Mouse (Mus musculus) intestine, embryonic 14.5 days (tissue): ENCODE measurements around the gene Cyp1b1. TPM values are rescaled to one million over a fixed set of nuclear protein-coding genes. Genes with fewer than 3 reads are reported as not detected.
A peak's percentile ranks its signal among the peaks of the same experiment; 100 is the strongest.

Experiments
- ATAC-seq: fragments of 200-750 bp; cut with Nextera tagmentation; replicated peaks from 2 replicates; pipeline ENCODE4 v1.8.0; 2017; ENCODE audit warnings: low read depth, moderate number of reproducible peaks, moderate TSS enrichment, moderate library complexity; ENCODE audit not compliant: low FRiP score, low TSS enrichment
- DNase-seq: peaks from one replicate; pipeline ENCODE4 v3.0.0-alpha.2; 2018; ENCODE audit warnings: low spot score
- H3K27ac ChIP-seq: fragments of 300-500 bp; sonication (generic); 2 replicates; pipeline ENCODE4 v1.5.1; 2014; ENCODE audit warnings: low read depth, mild to moderate bottlenecking, control low read depth
- H3K27me3 ChIP-seq: fragments of 300-500 bp; sonication (generic); replicated peaks from 2 replicates; pipeline ENCODE4 v1.6.1; 2014; ENCODE audit warnings: low read length, control low read depth; ENCODE audit not compliant: control insufficient read depth, insufficient read depth
- H3K36me3 ChIP-seq: fragments of 300-500 bp; sonication (generic); 2 replicates; pipeline ENCODE4 v1.6.1; 2014; ENCODE audit warnings: low read length, control low read depth; ENCODE audit not compliant: control insufficient read depth, insufficient read depth
- H3K4me1 ChIP-seq: fragments of 300-500 bp; sonication (generic); replicated peaks from 2 replicates; pipeline ENCODE4 v1.6.1; 2014; ENCODE audit warnings: low read length, control low read depth, mixed read lengths; ENCODE audit not compliant: control insufficient read depth, insufficient read depth
- H3K4me2 ChIP-seq: fragments of 300-500 bp; sonication (generic); 2 replicates; pipeline ENCODE4 v1.6.1; 2014; ENCODE audit warnings: low read length
- H3K4me3 ChIP-seq: fragments of 300-500 bp; sonication (generic); 2 replicates; pipeline ENCODE4 v1.5.1; 2014; ENCODE audit warnings: low read depth, low read length, control low read depth, mixed read lengths
- H3K9ac ChIP-seq: fragments of 300-500 bp; sonication (generic); 2 replicates; pipeline ENCODE4 v1.6.1; 2014; ENCODE audit warnings: mild to moderate bottlenecking, low read length
- H3K9me3 ChIP-seq: fragments of 300-500 bp; sonication (generic); 2 replicates; pipeline ENCODE4 v1.6.1; 2016; ENCODE audit warnings: low read length, control low read depth; ENCODE audit not compliant: control insufficient read depth
- WGBS: fragments of 180-500 bp; shearing (Covaris S2); extraction: QIAGEN DNeasy Blood & Tissue Kit; methylation state at CpG from one replicate; pipeline ENCODE4 v1.1.7; 2014; 5-methylcytosine and 5-hydroxymethylcytosine counted together
- polyA plus RNA-seq: library from polyadenylated mRNA; unstranded; fragments of >200 nt; fragmentation: Nextera tagmentation; extraction: Ambion mirVana; gene quantifications from 2 replicates; pipeline ENCODE4 v1.2.1, GENCODE M21; 2014

Cyp1b1 gene
- 11.2 and 13.3 TPM in 2 replicates for polyA plus RNA-seq

GRCm38 (mm10) chr17:79714931-79715637, at the start of gene Cyp1b1:
TSS of gene Cyp1b1 (minus strand) at chr17:79715061.
- Histone ChIP-seq H3K4me1 (peaks cover 17% of the 10 kb centered on the region), H3K9ac (peak within 1 kb of the TSS; percentile 48), H3K4me2 (peak within 1 kb of the TSS; percentile 86), H3K4me3 (peak within 1 kb of the TSS; percentile 51), H3K9me3 (no peaks in the 10 kb centered on the region), H3K36me3 (no peaks in the 10 kb centered on the region), H3K27me3 (peaks cover 57% of the 10 kb centered on the region), H3K27ac (peak within 1 kb of the TSS; percentile 38; the same call in 1 of the 2 replicates)
- DNase-seq = peak; percentile 58
- under 1% methylated on average over 31 of the region's 31 CpGs for WGBS
- peak; percentile 63 for ATAC-seq

GRCm38 (mm10) chr17:79761841-79762240, 47.0 kb upstream of the Cyp1b1 start:
- 72% methylated on average over 1 of the region's 1 CpGs for WGBS
- Histone ChIP-seq H3K4me1 (no peaks in the 10 kb centered on the region), H3K9me3 (no peaks in the 10 kb centered on the region), H3K27ac (no peak overlapping the region), H3K4me3 (no peak overlapping the region), H3K9ac (no peak overlapping the region), H3K27me3 (no peaks in the 10 kb centered on the region), H3K4me2 (no peak overlapping the region), H3K36me3 (no peaks in the 10 kb centered on the region)
- no peak for ATAC-seq
- no peak for DNase-seq

GRCm38 (mm10) chr17:79753831-79754230, 39.0 kb upstream of the Cyp1b1 start:
- Histone ChIP-seq H3K4me1 (peaks cover 3% of the 10 kb centered on the region; the same call in 1 of the 2 replicates), H3K4me2 (no peak overlapping the region), H3K36me3 (no peaks in the 10 kb centered on the region), H3K9ac (no peak overlapping the region), H3K27ac (no peak overlapping the region), H3K9me3 (no peaks in the 10 kb centered on the region), H3K27me3 (no peaks in the 10 kb centered on the region), H3K4me3 (no peak overlapping the region)
- ATAC-seq = no peak
- WGBS = 92% methylated on average over 12 of the region's 12 CpGs
- no peak for DNase-seq

DNA sequence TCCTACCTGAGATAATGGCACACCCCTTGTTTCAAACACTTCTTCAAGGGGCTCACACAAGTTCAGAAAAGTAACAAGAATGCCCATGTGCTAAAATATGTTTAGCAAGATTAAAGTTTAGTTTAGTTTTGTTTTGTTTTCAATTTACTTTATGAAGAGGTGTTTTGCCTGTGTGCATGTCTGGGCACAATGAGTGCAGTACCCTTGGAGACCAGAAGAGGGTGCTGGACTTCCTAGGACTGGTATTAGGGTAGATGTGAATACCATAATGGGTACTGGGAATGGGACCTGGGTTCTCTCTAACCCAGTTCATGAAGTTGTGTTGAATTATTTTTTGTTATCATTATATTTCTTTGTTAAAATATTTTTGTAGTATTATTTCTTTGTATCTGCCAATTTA, 38.0 kb upstream of the Cyp1b1 start:
- DNase-seq (no peak), ATAC-seq (no peak)
- no peak overlapping the region for H3K4me2 ChIP-seq
- no peaks in the 10 kb centered on the region for H3K36me3 ChIP-seq
- no peaks in the 10 kb centered on the region for H3K9me3 ChIP-seq
- H3K4me1 ChIP-seq = peaks cover 3% of the 10 kb centered on the region; the same call in 1 of the 2 replicates
- no peak overlapping the region for H3K4me3 ChIP-seq
- no peak overlapping the region for H3K9ac ChIP-seq
- no peak overlapping the region for H3K27ac ChIP-seq
- no peaks in the 10 kb centered on the region for H3K27me3 ChIP-seq

GRCm38 (mm10) chr17:79751661-79752191, 36.9 kb upstream of the Cyp1b1 start:
- Histone ChIP-seq H3K9ac (no peak overlapping the region), H3K9me3 (0 out of 2 replicates have a peak, but pooled peaks cover 4% of the 10 kb centered on the region), H3K4me3 (no peak overlapping the region), H3K36me3 (no peaks in the 10 kb centered on the region), H3K4me2 (no peak overlapping the region), H3K4me1 (peaks cover 3% of the 10 kb centered on the region; the same call in 1 of the 2 replicates), H3K27me3 (no peaks in the 10 kb centered on the region), H3K27ac (no peak overlapping the region)
- WGBS = 76% methylated on average over 6 of the region's 6 CpGs
- no peak for ATAC-seq
- no peak for DNase-seq

GRCm38 (mm10) chr17:79749647-79750046, 34.8 kb upstream of the Cyp1b1 start:
- H3K27ac ChIP-seq = no peak overlapping the region
- no peak for ATAC-seq

GRCm38 (mm10) chr17:79746954-79747353, 32.1 kb upstream of the Cyp1b1 start:
- Histone ChIP-seq H3K4me3 (no peak overlapping the region), H3K9ac (no peak overlapping the region), H3K27me3 (no peaks in the 10 kb centered on the region), H3K27ac (no peak overlapping the region), H3K4me2 (no peak overlapping the region), H3K9me3 (0 out of 2 replicates have a peak, but pooled peaks cover 4% of the 10 kb centered on the region), H3K4me1 (peaks cover 17% of the 10 kb centered on the region), H3K36me3 (no peaks in the 10 kb centered on the region)
- 89% methylated on average over 11 of the region's 11 CpGs for WGBS
- DNase-seq (no peak), ATAC-seq (no peak)

More at GRCm38 (mm10) chr17:79749647-79750046, 34.8 kb upstream of the Cyp1b1 start:
- Histone ChIP-seq H3K36me3 (no peaks in the 10 kb centered on the region), H3K4me3 (no peak overlapping the region), H3K4me1 (peaks cover 17% of the 10 kb centered on the region), H3K27me3 (no peaks in the 10 kb centered on the region), H3K9ac (no peak overlapping the region), H3K9me3 (0 out of 2 replicates have a peak, but pooled peaks cover 4% of the 10 kb centered on the region), H3K4me2 (no peak overlapping the region)
- WGBS = 60% methylated on average over 1 of the region's 1 CpGs
- no peak for DNase-seq

GRCm38 (mm10) chr17:79746146-79746591, 31.3 kb upstream of the Cyp1b1 start:
- 0 out of 2 replicates have a peak, but pooled peaks cover 4% of the 10 kb centered on the region for H3K9me3 ChIP-seq
- WGBS = 18% methylated on average over 3 of the region's 3 CpGs
- no peak overlapping the region for H3K4me2 ChIP-seq
- DNase-seq = no peak
- no peak overlapping the region for H3K9ac ChIP-seq
- H3K36me3 ChIP-seq = no peaks in the 10 kb centered on the region
- H3K27me3 ChIP-seq = no peaks in the 10 kb centered on the region
- no peak overlapping the region for H3K27ac ChIP-seq
- no peak overlapping the region for H3K4me3 ChIP-seq
- peaks cover 17% of the 10 kb centered on the region for H3K4me1 ChIP-seq
- no peak for ATAC-seq
